Mouse (Mus musculus) urinary bladder, adult 2 months (tissue): ENCODE measurements around the gene Fam213b. TPM values are rescaled to one million over a fixed set of nuclear protein-coding genes. Genes with fewer than 3 reads are reported as not detected.

ENCODE experiments used
- DNase-seq: peaks from one replicate; pipeline ENCODE4 v3.0.0; 2022; ENCODE audit warnings: low spot score
- polyA plus RNA-seq: library from polyadenylated mRNA; depleted of rRNA; stranded (reverse); fragments of >200 nt; gene quantifications from 2 replicates; pipeline ENCODE4 v1.2.3, GENCODE M21; 2012

Fam213b gene
- polyA plus RNA-seq, 1 experiment: 35.2 TPM

DNA sequence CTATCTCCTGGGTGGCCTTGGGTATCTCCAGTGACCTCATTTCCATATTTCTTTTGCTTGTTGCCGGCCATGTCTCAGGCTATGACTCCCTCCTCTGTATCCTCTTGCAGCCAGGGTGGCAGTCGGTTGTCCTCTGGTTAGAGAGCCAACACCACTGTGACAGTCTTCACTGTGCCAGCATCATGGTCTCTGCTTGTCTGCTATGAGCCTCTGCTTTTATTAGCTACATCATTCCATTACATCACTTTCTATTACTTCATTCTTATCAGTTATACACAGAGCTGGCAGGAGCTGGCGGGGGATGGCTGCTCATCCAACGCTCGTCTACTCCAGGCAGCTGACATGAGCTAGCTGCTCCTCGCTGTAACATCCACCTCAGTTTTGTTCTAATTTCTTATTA, 18.2 kb downstream of the Fam213b start:
- DNase-seq: no peak

DNA sequence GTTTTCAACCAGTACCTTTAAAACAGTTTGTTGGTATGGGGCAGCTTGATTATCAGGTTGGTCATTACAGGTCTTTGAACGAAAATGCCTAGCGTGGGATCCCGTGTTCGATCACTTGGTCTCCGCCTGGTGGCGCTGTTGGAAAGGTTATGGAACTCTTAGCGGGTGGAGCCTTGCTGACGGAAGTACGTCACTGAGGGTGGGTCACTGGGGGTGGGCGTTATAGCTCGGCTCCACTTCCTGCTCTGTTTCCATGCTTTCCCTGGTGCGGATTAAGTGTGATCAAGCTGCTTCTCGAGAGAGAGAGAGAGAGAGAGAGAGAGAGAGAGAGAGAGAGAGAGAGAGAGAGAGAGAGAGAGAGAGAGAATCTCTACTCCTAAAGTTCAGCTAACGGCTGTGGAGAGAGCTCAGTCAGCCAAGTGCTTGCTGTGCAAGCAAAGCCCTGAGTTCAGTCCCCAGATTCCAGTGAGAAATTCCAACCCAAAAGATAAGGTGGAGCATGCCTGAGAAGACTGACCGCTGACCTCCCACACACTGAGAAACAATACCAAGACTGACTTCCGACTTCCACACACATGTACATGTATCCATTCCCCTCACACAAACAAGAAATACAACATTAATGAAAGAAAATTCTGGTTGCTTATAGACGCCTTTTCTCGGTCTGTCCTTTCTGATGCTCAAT, 20.9 kb downstream of the Fam213b start:
- peak; percentile 83 for DNase-seq

- DNase-seq: no peak
Measured at GRCm38 (mm10) chr4:154873186-154873585, 25.7 kb downstream of the Fam213b start.

DNA sequence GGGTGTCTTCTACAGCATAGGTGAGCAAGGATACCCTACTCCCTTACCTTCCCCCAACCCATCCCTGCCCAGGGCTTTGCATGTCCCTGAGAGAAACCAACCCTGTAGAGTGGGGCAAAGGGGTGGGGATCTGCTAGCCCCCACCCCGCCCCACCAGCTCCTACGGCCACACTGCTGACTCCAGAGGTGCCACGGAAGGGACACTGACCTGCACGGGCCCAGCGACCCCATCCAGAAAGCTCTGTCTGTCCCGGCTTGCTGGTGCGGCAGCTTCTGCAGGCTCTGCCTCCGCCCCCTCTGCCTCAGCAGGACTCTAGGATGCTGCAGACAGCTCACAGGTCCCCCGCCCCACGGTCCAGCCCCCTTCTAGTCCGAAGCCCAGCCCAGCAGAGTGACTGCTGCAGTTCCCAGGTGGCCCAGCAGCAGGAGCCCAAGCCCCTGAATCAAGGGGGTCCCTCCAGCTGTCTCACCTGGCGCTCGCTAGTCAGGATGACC, 27.1 kb downstream of the Fam213b start:
- DNase-seq: no peak

- DNase-seq: no peak
Measured at GRCm38 (mm10) chr4:154870721-154871120, 28.2 kb downstream of the Fam213b start.

- no peak for DNase-seq
Measured at GRCm38 (mm10) chr4:154869440-154869839, 29.5 kb downstream of the Fam213b start, which contains the start of gene Mmel1. Gene Mmel1, plus strand, starts transcription at chr4:154869585.

DNA sequence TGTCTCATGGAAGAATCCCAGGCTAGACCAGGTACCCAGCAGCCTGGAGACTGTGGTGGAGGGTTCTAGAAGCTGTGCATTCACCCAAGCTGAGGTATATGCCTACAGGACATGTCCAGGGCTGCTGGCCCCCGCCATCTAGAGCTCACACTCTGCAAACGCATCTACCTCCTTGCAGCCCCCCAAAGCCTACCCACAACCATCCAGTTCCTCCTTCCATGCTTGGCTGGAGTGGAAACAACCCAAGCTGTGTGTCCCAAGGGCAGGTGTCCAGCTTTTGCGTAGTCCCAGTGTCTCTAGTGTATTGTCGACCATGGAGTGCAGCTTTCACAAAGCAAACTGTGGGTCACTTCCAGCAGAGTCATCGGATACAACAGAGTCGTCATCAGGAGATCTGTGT, 31.7 kb downstream of the Fam213b start:
- DNase-seq: no peak

DNA sequence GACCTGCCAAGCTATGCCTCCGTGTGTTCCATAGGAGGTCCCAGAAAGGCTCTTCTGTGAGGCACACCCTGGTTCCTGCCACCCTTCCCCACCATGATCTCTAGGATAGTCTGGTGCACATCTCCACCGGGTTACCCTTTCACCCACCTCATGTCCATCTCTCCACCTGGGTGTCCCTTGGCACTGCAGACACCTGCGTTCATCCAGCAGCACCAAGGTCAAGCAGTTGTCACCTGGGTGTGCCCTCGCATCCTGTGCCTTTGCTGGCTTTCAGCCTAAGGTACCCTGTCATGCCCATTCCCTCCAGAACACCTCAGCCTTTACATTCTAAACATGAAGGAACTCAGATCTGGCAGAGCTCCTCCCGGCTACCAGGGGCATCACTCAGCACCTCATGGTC, 32.5 kb downstream of the Fam213b start:
- no peak for DNase-seq

- DNase-seq: no peak
Measured at GRCm38 (mm10) chr4:154864961-154865760, 33.8 kb downstream of the Fam213b start.

- peak; percentile 73 for DNase-seq
Measured at GRCm38 (mm10) chr4:154864271-154864771, 34.6 kb downstream of the Fam213b start.

DNA sequence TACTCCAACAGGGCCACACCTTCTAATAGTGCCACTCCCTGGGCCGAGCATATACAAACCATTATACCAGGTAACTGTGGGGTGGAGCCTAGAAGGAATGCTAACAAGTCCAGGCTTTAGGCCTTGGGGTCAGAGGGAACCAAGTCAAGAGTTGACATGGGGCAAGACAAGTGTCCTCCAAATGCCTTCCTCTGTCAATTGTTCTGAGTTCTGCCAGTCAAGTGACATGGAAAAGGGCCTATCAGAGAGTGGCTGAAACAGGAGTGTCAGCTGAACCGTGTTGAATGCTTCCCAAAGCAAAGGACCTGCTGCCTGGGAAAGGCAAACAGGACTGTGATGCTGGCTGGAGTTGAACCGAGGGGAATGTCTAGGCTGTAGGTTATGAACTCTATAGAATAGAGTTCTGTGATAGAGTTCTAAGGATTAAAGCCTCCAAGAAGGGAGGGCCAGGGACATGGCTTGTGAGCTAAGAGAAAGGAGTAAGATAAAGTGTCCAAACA, 35.4 kb downstream of the Fam213b start:
- DNase-seq: no peak

- no peak for DNase-seq
Measured at GRCm38 (mm10) chr4:154861967-154862366, 37.0 kb downstream of the Fam213b start.

DNA sequence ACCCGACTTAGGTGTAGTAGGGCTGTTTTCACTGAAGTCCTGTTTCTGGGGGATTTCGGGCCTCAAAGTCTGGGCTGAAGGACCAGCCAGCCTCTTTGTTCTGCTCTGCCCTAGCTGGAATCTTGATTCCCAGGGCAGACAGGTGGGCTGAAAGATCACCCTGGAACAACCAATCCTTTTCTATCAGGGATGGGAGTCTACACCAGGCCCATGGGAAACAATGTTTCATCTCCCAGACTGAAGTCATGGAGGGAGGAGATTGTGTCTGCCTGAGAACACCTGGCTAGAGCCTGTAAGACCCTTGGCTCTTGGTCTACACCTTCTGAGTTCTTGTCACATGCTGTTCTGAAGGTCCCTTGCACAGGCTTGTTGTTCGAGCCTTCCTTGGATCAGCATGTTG, 40.3 kb downstream of the Fam213b start:
- DNase-seq: no peak

DNA sequence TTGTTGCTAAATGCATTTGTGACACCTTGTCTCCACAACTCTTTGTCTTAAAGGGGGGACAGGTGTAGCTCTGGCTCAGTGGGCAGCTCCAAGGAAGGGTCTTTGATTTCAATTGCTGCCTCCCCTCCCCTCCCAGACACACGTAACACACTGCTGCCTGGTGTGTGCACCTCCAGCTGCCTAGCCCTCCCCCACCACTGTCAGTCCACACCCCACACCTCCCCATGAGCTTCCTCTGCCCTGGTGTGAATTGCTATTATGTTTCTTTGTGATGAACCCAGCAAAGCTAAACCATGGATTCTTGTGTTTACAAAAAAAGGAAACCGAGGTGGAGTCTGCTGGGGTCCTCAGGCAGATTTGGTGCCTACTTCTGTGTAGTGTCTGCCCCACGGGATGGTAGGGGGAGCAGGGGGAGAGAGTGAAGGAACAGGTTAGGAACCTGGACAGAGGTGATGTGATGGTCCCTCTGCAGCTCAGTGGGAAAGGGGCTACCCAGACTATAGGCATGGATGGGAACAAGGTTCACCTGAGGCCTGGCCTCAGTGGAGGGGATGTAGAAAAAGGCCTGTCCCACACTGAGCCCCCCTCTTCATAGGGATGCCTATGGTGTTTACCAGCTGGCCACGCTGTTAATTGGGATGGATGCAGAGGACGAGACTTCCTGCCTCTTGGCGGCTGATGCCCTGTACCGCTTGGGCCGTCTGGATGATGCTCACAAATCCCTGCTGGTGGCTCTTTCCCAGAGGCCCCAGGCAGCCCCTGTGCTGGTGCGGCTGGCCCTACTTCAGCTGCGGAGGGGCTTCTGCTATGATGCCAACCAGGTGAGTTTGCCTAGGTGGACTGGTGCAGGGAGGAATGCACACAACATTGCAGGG, 41.3 kb downstream of the Fam213b start:
- DNase-seq: no peak

DNA sequence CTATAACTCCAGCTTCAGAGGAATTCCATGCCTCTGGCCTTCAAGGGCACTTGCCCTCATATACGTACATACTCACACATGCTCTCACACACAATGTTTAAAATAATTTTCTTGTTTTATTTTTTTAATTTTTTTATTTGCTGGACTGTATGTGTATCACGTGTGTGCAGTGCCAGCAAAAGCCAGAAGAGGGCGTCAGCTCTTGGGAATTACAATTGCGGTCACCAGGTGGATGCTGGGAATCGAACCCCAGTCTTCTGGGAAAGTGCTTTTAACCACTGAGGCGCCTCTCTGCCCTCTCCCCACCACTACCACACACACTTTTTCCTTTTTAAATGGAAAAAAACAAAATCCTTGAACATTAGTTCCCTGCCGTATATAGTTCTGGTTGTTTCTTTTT, 42.1 kb downstream of the Fam213b start:
- DNase-seq: no peak

DNA sequence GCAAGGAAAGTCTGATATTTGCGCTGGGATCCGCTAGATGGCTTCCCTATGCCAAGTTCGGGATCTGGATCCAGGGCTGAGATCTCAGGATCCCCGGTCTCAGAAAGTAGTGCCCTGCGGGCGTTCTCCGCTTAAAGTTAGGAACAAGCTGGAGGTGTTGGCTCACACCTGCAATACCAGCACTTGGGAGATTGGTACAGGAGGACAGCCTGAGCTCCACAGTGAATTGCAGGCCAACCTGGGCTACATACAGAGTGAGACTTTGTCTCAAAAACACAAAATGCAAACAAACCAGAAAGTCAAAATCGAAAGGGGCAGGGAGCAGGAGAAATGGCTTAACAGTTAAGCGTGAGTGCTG, 42.5 kb downstream of the Fam213b start:
- DNase-seq: peak; percentile 32

DNA sequence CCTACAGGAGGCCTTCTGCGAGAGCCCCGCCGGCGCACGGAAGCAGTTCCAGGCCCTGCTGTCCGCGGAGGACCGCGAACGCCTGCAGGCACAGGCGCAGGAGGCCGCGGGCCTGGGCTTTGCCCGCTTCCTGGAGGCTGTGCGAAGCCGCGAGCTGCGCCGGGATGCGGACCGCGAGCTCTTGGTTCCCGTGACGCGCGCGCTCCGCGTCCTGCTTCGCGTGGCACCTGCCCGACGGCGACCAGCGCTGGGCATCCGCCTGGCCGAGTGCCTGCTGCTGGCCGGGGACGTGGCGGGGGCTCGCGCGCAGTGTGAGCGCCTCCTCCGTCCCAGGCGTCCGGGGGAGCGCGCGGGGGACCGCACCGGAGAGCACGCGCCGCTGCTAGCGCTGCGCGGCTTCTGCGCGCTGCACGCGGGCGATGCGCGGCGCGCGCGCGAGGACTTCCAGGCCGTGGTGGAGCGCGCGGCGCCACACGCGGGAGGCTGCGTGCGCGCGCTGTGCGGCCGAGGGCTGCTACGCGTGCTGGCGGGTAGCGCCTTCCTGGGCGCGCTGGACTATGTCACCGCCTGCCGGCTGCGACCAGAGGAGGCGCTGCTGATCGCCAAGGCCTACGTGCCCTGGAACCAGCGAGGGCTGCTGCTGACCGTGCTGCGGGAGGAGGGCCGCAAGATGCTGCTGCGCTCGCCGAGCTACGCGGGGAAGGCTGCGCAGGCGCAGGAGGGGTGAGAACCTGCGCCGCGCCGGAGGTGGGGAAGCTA, 43.0 kb downstream of the Fam213b start:
- DNase-seq: peak; percentile 68

- DNase-seq: no peak
Measured at GRCm38 (mm10) chr4:154854676-154855345, 44.1 kb downstream of the Fam213b start.

DNA sequence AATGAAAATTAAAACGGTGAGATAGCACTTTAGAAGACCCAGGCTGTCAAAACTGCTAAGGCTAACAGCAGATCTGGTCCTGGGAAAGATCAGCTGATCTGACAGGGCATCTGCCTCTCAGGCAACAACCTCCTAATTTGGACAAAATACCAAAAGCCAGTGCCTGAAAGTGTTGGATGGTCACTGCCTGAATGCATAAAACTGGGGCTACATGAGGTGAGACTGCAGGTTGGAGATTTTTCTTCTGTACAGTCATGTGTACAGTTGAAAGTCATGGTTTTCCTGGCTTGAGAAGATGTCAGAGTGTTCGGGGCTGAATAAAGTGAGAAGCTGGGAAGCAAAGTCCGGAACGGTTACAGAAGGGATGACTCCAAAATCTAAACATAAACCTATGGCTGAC, 45.1 kb downstream of the Fam213b start:
- DNase-seq: no peak

- no peak for DNase-seq
Measured at GRCm38 (mm10) chr4:154852696-154853095, 46.2 kb downstream of the Fam213b start.
